ENCODE assay signal across 12 mouse cellular contexts in genomic region chr14:121218620-121219019, GRCm38 (mm10).
A peak's percentile ranks its signal among the peaks of the same experiment; 100 is the strongest.
DNase-seq lines count a peak whose midpoint lies in the region; ATAC-seq and TF ChIP-seq lines count a peak whose summit lies in the region.
"Had no signal": no experiment of that assay in that cellular context is flagged by ENCODE, and none has a peak within 500 bp of the region (broad histone marks: within the 10 kb centered on the region; RNA-seq: fewer than 3 reads in every experiment).

No protein-coding gene starts in this region.

- no peak overlapping the region for H3K9ac ChIP-seq in midbrain, postnatal 0 days (replicated peaks; ENCODE audit: low read length, poor library complexity, severe bottlenecking)
- H3K9ac ChIP-seq: embryonic facial prominence, embryonic 15.5 days; neural tube, embryonic 12.5 days; stomach, embryonic 15.5 days had no signal

- H3K9me3 ChIP-seq in midbrain, postnatal 0 days (ENCODE audit: low read length), result no peaks in the 10 kb centered on the region
- no peaks in the 10 kb centered on the region; the same call in 1 of the 2 replicates for H3K9me3 ChIP-seq in midbrain, embryonic 10.5 days (replicated peaks)
- H3K9me3 ChIP-seq: embryonic facial prominence, embryonic 15.5 days; neural tube, embryonic 12.5 days; stomach, embryonic 15.5 days had no signal

- DNase-seq in heart, postnatal 4 days, result peak; percentile 40
- DNase-seq in heart, adult 9 months (ENCODE audit: low spot score in 2 of 2), result no peak
- no peak for DNase-seq in midbrain, postnatal 0 days (ENCODE audit: low spot score)
- no peak for DNase-seq in midbrain, embryonic 10.5 days (ENCODE audit: low spot score)
- peak; percentile 52 for DNase-seq in thymus, postnatal 4 days
- no peak for DNase-seq in MN1 (ENCODE audit: low spot score)
- no peak for DNase-seq in layer of hippocampus, adult 8-10 months (ENCODE audit: low spot score in 2 of 2)
- DNase-seq: heart, postnatal 14 days had no signal

- no peak for TF ChIP-seq POLR2A in embryonic fibroblast, embryonic 13.5 days (IDR thresholded peaks at IDR 0.05; ENCODE audit: low read depth, low read length)

- WGBS in midbrain, postnatal 0 days, result 84% methylated on average over 7 of the region's 7 CpGs
- 74% methylated on average over 7 of the region's 7 CpGs for WGBS in midbrain, embryonic 10.5 days

- ATAC-seq in midbrain, postnatal 0 days (ENCODE audit: low FRiP score), result no peak

- H3K4me3 ChIP-seq in midbrain, postnatal 0 days (ENCODE audit: low read depth, low read length), result no peak overlapping the region
- H3K4me3 ChIP-seq in midbrain, embryonic 10.5 days, result no peak overlapping the region
- H3K4me3 ChIP-seq in embryonic fibroblast, embryonic 13.5 days (ENCODE audit: insufficient read depth, low read length), result no peak overlapping the region
- H3K4me3 ChIP-seq: embryonic facial prominence, embryonic 15.5 days; neural tube, embryonic 12.5 days; stomach, embryonic 15.5 days had no signal

- H3K27me3 ChIP-seq in midbrain, postnatal 0 days (ENCODE audit: insufficient read depth, low read length), result no peaks in the 10 kb centered on the region
- no peaks in the 10 kb centered on the region for H3K27me3 ChIP-seq in midbrain, embryonic 10.5 days (ENCODE audit: low read depth, poor library complexity, severe bottlenecking)
- H3K27me3 ChIP-seq: embryonic facial prominence, embryonic 15.5 days; neural tube, embryonic 12.5 days; stomach, embryonic 15.5 days had no signal

- no peak overlapping the region for H3K4me2 ChIP-seq in midbrain, postnatal 0 days (ENCODE audit: low read depth, low read length, poor library complexity, severe bottlenecking)
- H3K4me2 ChIP-seq: embryonic facial prominence, embryonic 15.5 days; neural tube, embryonic 12.5 days; stomach, embryonic 15.5 days had no signal

- TF ChIP-seq CTCF in midbrain, postnatal 0 days (IDR thresholded peaks at IDR 0.05), result peak; percentile 32; the same call in 1 of the 2 replicates
- 0 out of 2 replicates have a peak, but pooled peaks have one; percentile 8 for TF ChIP-seq CTCF in embryonic fibroblast, embryonic 13.5 days (IDR thresholded peaks at IDR 0.05; ENCODE audit: borderline replicate concordance, insufficient read depth, low read length)

- H3K36me3 ChIP-seq in midbrain, postnatal 0 days (ENCODE audit: insufficient read depth, low read length), result peaks cover 6% of the 10 kb centered on the region
- peaks cover 28% of the 10 kb centered on the region for H3K36me3 ChIP-seq in midbrain, embryonic 10.5 days

- no peak overlapping the region for H3K27ac ChIP-seq in midbrain, postnatal 0 days (ENCODE audit: low read depth, low read length)
- H3K27ac ChIP-seq in midbrain, embryonic 10.5 days (replicated peaks), result no peak overlapping the region
- H3K27ac ChIP-seq in embryonic fibroblast, embryonic 13.5 days (ENCODE audit: insufficient read depth, low read length), result no peak overlapping the region
- H3K27ac ChIP-seq: embryonic facial prominence, embryonic 15.5 days; neural tube, embryonic 12.5 days; stomach, embryonic 15.5 days had no signal

- H3K4me1 ChIP-seq in midbrain, postnatal 0 days (ENCODE audit: insufficient read depth, low read length), result no peaks in the 10 kb centered on the region
- no peaks in the 10 kb centered on the region for H3K4me1 ChIP-seq in midbrain, embryonic 10.5 days
- peaks cover under 1% of the 10 kb centered on the region for H3K4me1 ChIP-seq in embryonic fibroblast, embryonic 13.5 days (ENCODE audit: control insufficient read depth, insufficient read depth, low read length)
- H3K4me1 ChIP-seq: neural tube, embryonic 12.5 days; stomach, embryonic 15.5 days had no signal

Comparison
In these comparisons a context has a peak if more than half of its experiments do, and no peak if none do; other contexts are left out.
1. DNase-seq: peak in heart, postnatal 4 days (single experiment) and thymus, postnatal 4 days (single experiment); none in heart, adult 9 months (0 of 2), midbrain, postnatal 0 days (single experiment), midbrain, embryonic 10.5 days (single experiment), MN1 (single experiment) and layer of hippocampus, adult 8-10 months (0 of 2).